Mouse (Mus musculus) ES-E14 (cell line): ENCODE measurements around the gene Trappc6b.

Experiments
- CHD2 ChIP-seq: IDR thresholded peaks from 2 replicates; pipeline ENCODE4 v1.6.1; 2014; ENCODE audit warnings: mild to moderate bottlenecking, low read depth, low read length, inconsistent platforms
- HCFC1 ChIP-seq: IDR thresholded peaks from 2 replicates; pipeline ENCODE4 v1.6.1; 2012; ENCODE audit warnings: low read length, inconsistent platforms, borderline replicate concordance; ENCODE audit not compliant: insufficient read depth
- MAFK ChIP-seq: IDR thresholded peaks from 2 replicates; pipeline ENCODE4 v1.6.1; 2014; ENCODE audit warnings: mild to moderate bottlenecking, low read depth, low read length, inconsistent platforms; ENCODE audit not compliant: insufficient read depth

- TF ChIP-seq HCFC1 (no peak), MAFK (no peak), CHD2 (no peak)
Measured at GRCm38 (mm10) chr12:59010482-59010881, 50.8 kb downstream of the Trappc6b start.
